In the genomic region with DNA sequence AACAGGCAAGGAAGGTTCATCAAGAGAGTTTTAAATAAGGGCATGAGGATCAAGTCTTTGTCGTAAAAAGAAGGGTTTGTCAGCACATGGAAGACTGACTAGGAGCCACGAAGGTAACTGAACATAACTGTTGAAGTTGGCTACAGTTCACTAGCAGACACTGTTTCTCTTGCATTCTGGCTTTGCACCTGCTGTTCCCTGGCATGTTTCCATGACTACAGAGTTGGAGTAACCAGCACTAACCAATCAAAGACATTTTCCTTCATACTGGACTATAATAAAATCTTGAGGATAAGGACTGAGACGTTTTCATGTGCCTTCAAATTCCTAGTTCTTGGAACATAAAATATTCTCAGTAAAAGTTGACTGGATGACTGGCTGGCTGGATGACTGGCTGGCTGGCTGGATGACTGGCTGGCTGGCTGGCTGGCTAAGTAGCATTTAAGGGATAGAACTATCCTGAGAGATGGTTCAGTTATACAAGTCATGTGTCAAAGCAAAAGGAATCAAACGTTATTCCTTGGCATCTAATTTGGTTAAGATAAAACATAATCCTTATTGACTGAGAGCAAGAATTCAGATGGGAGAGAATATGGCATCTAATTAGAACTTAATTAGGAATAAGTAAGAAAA, we compare ENCODE assay signal across 36 mouse cellular contexts. TPM values are rescaled to one million over a fixed set of nuclear protein-coding genes. Genes with fewer than 3 reads are reported as not detected.
DNase-seq lines count a peak whose midpoint lies in the region; ATAC-seq and TF ChIP-seq lines count a peak whose summit lies in the region.
"Had no signal": no experiment of that assay in that cellular context is flagged by ENCODE, and none has a peak within 500 bp of the region (broad histone marks: within the 10 kb centered on the region; RNA-seq: fewer than 3 reads in every experiment).

No protein-coding gene starts in this region.

- 46% methylated on average over 4 of the region's 4 CpGs for WGBS in forebrain, embryonic 15.5 days
- 74% methylated on average over 4 of the region's 4 CpGs for WGBS in forebrain, embryonic 10.5 days
- 56% methylated on average over 4 of the region's 4 CpGs for WGBS in midbrain, postnatal 0 days
- 79% methylated on average over 4 of the region's 4 CpGs for WGBS in midbrain, embryonic 11.5 days

- no peak overlapping the region for H3K4me3 ChIP-seq in forebrain, embryonic 15.5 days
- no peak overlapping the region for H3K4me3 ChIP-seq in forebrain, embryonic 10.5 days
- H3K4me3 ChIP-seq in midbrain, postnatal 0 days (ENCODE audit: low read depth, low read length): no peak overlapping the region
- H3K4me3 ChIP-seq in midbrain, embryonic 11.5 days (ENCODE audit: low read depth, low read length): no peak overlapping the region
- H3K4me3 ChIP-seq: embryonic facial prominence, embryonic 10.5 days; embryonic facial prominence, embryonic 15.5 days; hindbrain, embryonic 13.5 days; limb, embryonic 13.5 days; lung, embryonic 15.5 days; midbrain, embryonic 10.5 days had no signal

- no peaks in the 10 kb centered on the region for H3K9me3 ChIP-seq in forebrain, embryonic 15.5 days
- H3K9me3 ChIP-seq in forebrain, embryonic 10.5 days: no peaks in the 10 kb centered on the region
- no peaks in the 10 kb centered on the region for H3K9me3 ChIP-seq in midbrain, postnatal 0 days (ENCODE audit: low read length)
- no peaks in the 10 kb centered on the region for H3K9me3 ChIP-seq in midbrain, embryonic 11.5 days (ENCODE audit: control insufficient read depth, low read length)
- H3K9me3 ChIP-seq: embryonic facial prominence, embryonic 10.5 days; embryonic facial prominence, embryonic 15.5 days; hindbrain, embryonic 13.5 days; limb, embryonic 13.5 days; lung, embryonic 15.5 days; midbrain, embryonic 10.5 days had no signal

- no peak overlapping the region for H3K4me2 ChIP-seq in forebrain, embryonic 15.5 days (replicated peaks)
- no peak overlapping the region for H3K4me2 ChIP-seq in midbrain, postnatal 0 days (ENCODE audit: low read depth, low read length, poor library complexity, severe bottlenecking)
- no peak overlapping the region for H3K4me2 ChIP-seq in midbrain, embryonic 11.5 days
- H3K4me2 ChIP-seq: embryonic facial prominence, embryonic 15.5 days; heart, embryonic 11.5 days; hindbrain, embryonic 13.5 days; limb, embryonic 13.5 days; liver, embryonic 11.5 days; lung, embryonic 15.5 days had no signal

- H3K36me3 ChIP-seq in forebrain, embryonic 15.5 days: no peaks in the 10 kb centered on the region
- no peaks in the 10 kb centered on the region for H3K36me3 ChIP-seq in forebrain, embryonic 10.5 days (replicated peaks)
- H3K36me3 ChIP-seq in midbrain, postnatal 0 days (ENCODE audit: insufficient read depth, low read length): no peaks in the 10 kb centered on the region
- no peaks in the 10 kb centered on the region for H3K36me3 ChIP-seq in midbrain, embryonic 11.5 days (ENCODE audit: control insufficient read depth, insufficient read depth, low read length)
- H3K36me3 ChIP-seq: embryonic facial prominence, embryonic 10.5 days; embryonic facial prominence, embryonic 15.5 days; hindbrain, embryonic 13.5 days; limb, embryonic 13.5 days; lung, embryonic 15.5 days; midbrain, embryonic 10.5 days had no signal

- peak; percentile 75 for ATAC-seq in forebrain, embryonic 15.5 days (replicated peaks)
- no peak for ATAC-seq in midbrain, postnatal 0 days (ENCODE audit: low FRiP score)
- no peak for ATAC-seq in midbrain, embryonic 11.5 days (ENCODE audit: low FRiP score)
- ATAC-seq: intestine, postnatal 0 days had no signal

- H3K4me1 ChIP-seq in forebrain, embryonic 15.5 days: peaks cover 6% of the 10 kb centered on the region; the same call in 1 of the 2 replicates
- no peaks in the 10 kb centered on the region for H3K4me1 ChIP-seq in forebrain, embryonic 10.5 days
- no peaks in the 10 kb centered on the region for H3K4me1 ChIP-seq in midbrain, postnatal 0 days (ENCODE audit: insufficient read depth, low read length)
- no peaks in the 10 kb centered on the region for H3K4me1 ChIP-seq in midbrain, embryonic 11.5 days (ENCODE audit: control insufficient read depth, insufficient read depth, low read length)
- H3K4me1 ChIP-seq: embryonic facial prominence, embryonic 10.5 days; embryonic facial prominence, embryonic 15.5 days; hindbrain, embryonic 13.5 days; limb, embryonic 13.5 days; lung, embryonic 15.5 days; midbrain, embryonic 10.5 days had no signal

- peak; percentile 1 for DNase-seq in cerebellum, adult 9-10 months
- no peak for DNase-seq in cerebellum, adult 8-10 months
- DNase-seq in forebrain, embryonic 10.5 days (ENCODE audit: extremely low spot score, low spot score): no peak
- peak; percentile 12 for DNase-seq in midbrain, postnatal 0 days (ENCODE audit: low spot score)
- no peak for DNase-seq in midbrain, embryonic 11.5 days (ENCODE audit: low spot score, missing footprints)
- no peak for DNase-seq in right cerebral cortex, adult 18-20 months
- DNase-seq in c-Kit-positive CD71-positive TER-119-positive erythroid progenitor cells, embryonic 14.5 days (ENCODE audit: low spot score): no peak
- DNase-seq: adrenal gland, postnatal 10 days; gastrocnemius, postnatal 25 days; heart, adult 11 months; heart, postnatal 36 days; kidney, adult 9 months; kidney, postnatal 10 days; layer of hippocampus, adult 9-11 months; right cerebral cortex, postnatal 25 days; spleen, adult 18-20 months; thymus, adult 2 months; thymus, postnatal 36 days had no signal

- H3K27ac ChIP-seq in forebrain, embryonic 15.5 days (replicated peaks): 0 out of 2 replicates have a peak overlapping the region, but pooled peaks have one; percentile 23
- no peak overlapping the region for H3K27ac ChIP-seq in forebrain, embryonic 10.5 days
- H3K27ac ChIP-seq in midbrain, postnatal 0 days (ENCODE audit: low read depth, low read length): no peak overlapping the region
- no peak overlapping the region for H3K27ac ChIP-seq in midbrain, embryonic 11.5 days (ENCODE audit: low read depth, low read length)
- H3K27ac ChIP-seq: embryonic facial prominence, embryonic 10.5 days; embryonic facial prominence, embryonic 15.5 days; hindbrain, embryonic 13.5 days; limb, embryonic 13.5 days; lung, embryonic 15.5 days; midbrain, embryonic 10.5 days had no signal

- no peak overlapping the region for H3K9ac ChIP-seq in forebrain, embryonic 15.5 days (replicated peaks)
- no peak overlapping the region for H3K9ac ChIP-seq in midbrain, postnatal 0 days (replicated peaks; ENCODE audit: low read length, poor library complexity, severe bottlenecking)
- H3K9ac ChIP-seq in midbrain, embryonic 11.5 days (ENCODE audit: low read length): no peak overlapping the region
- H3K9ac ChIP-seq: embryonic facial prominence, embryonic 15.5 days; hindbrain, embryonic 13.5 days; limb, embryonic 13.5 days; lung, embryonic 15.5 days had no signal

- H3K27me3 ChIP-seq in forebrain, embryonic 15.5 days: no peaks in the 10 kb centered on the region
- no peaks in the 10 kb centered on the region for H3K27me3 ChIP-seq in forebrain, embryonic 10.5 days (ENCODE audit: poor library complexity, severe bottlenecking)
- H3K27me3 ChIP-seq in midbrain, postnatal 0 days (ENCODE audit: insufficient read depth, low read length): no peaks in the 10 kb centered on the region
- no peaks in the 10 kb centered on the region for H3K27me3 ChIP-seq in midbrain, embryonic 11.5 days (ENCODE audit: control insufficient read depth, insufficient read depth, low read length)
- H3K27me3 ChIP-seq: CH12.LX; embryonic facial prominence, embryonic 15.5 days; hindbrain, embryonic 13.5 days; lung, embryonic 15.5 days had no signal

- TF ChIP-seq CTCF in midbrain, postnatal 0 days (IDR thresholded peaks at IDR 0.05): no peak

RNA-seq across cellular contexts. Expression of a gene that starts 26.4 kb away (rescaled TPM):
- 0.66 and 1.0 TPM in 2 replicates for polyA plus RNA-seq in forebrain, embryonic 15.5 days (2015; fragmentation: Nextera tagmentation; extraction: Ambion mirVana)
- polyA plus RNA-seq in forebrain, embryonic 10.5 days (2016; fragmentation: Nextera tagmentation; extraction: Ambion mirVana): 0.36 and 0.58 TPM in 2 replicates
- 0.55 and 1.5 TPM in 2 replicates for total RNA-seq in midbrain, postnatal 0 days (2014; rRNA removed)
- polyA plus RNA-seq in midbrain, postnatal 0 days (2015; fragmentation: Nextera tagmentation; extraction: Ambion mirVana): 1.4 and 1.8 TPM in 2 replicates
- polyA plus RNA-seq in midbrain, embryonic 11.5 days (2014; fragmentation: Nextera tagmentation; extraction: Ambion mirVana): 0.21 and 0.41 TPM in 2 replicates
- total RNA-seq: CH12.LX; ES-E14; megakaryocyte progenitor cell, adult 5-6 weeks; monocyte, adult 5-6 weeks had no signal
- polyA plus RNA-seq: C2C12; heart, embryonic 16.5 days; intestine, postnatal 0 days; large intestine, adult 2 months; liver, embryonic 11.5 days; neural tube, embryonic 14.5 days; thymus, adult 2 months had no signal

RNA-seq across cellular contexts. Expression of a gene that starts 27.9 kb away (rescaled TPM):
- 98.1 and 107 TPM in 2 replicates for polyA plus RNA-seq in forebrain, embryonic 15.5 days (2015; fragmentation: Nextera tagmentation; extraction: Ambion mirVana)
- polyA plus RNA-seq in forebrain, embryonic 10.5 days (2016; fragmentation: Nextera tagmentation; extraction: Ambion mirVana): 27.4 and 29.1 TPM in 2 replicates
- total RNA-seq in midbrain, postnatal 0 days (2014; rRNA removed): 157 and 191 TPM in 2 replicates
- 154 and 159 TPM in 2 replicates for polyA plus RNA-seq in midbrain, postnatal 0 days (2015; fragmentation: Nextera tagmentation; extraction: Ambion mirVana)
- 55.8 and 63.0 TPM in 2 replicates for polyA plus RNA-seq in midbrain, embryonic 11.5 days (2014; fragmentation: Nextera tagmentation; extraction: Ambion mirVana)

Comparison
In these comparisons a context has a peak if more than half of its experiments do, and no peak if none do; other contexts are left out.
1. DNase-seq: peak in cerebellum, adult 9-10 months (single experiment) and midbrain, postnatal 0 days (single experiment); none in cerebellum, adult 8-10 months (single experiment), forebrain, embryonic 10.5 days (single experiment), midbrain, embryonic 11.5 days (single experiment), right cerebral cortex, adult 18-20 months (single experiment) and c-Kit-positive CD71-positive TER-119-positive erythroid progenitor cells, embryonic 14.5 days (single experiment).